Mouse (Mus musculus) heart, embryonic 14.5 days (tissue): ENCODE results near the gene Hilpda. TPM values are rescaled to one million over a fixed set of nuclear protein-coding genes. Genes with fewer than 3 reads are reported as not detected.
A peak's percentile ranks its signal among the peaks of the same experiment; 100 is the strongest.

Source experiments
- ATAC-seq: fragments of 200-750 bp; cut with Nextera tagmentation; 2 replicates; pipeline ENCODE4 v1.8.0; 2017; ENCODE audit warnings: low read depth, moderate TSS enrichment; ENCODE audit not compliant: insufficient number of reproducible peaks, insufficient read depth, low FRiP score
- H3K27ac ChIP-seq, 2 experiments: fragments of 200-500 bp in 1 of 2; fragments of 300-500 bp in 1 of 2; sonication (generic) in 1 of 2; replicated peaks in 1 of 2; 2 replicates each; pipeline ENCODE4 v1.5.1; 2012 to 2014; ENCODE audit warnings: low read depth in 2 of 2, low read length in 2 of 2, control low read depth in 1 of 2, mild to moderate bottlenecking in 1 of 2, mixed read lengths in 1 of 2; ENCODE audit not compliant: control insufficient read depth in 1 of 2, insufficient read depth in 1 of 2
- H3K27me3 ChIP-seq: fragments of 300-500 bp; sonication (generic); 2 replicates; pipeline ENCODE4 v1.6.1; 2014; ENCODE audit warnings: mild to moderate bottlenecking, low read length, control low read depth; ENCODE audit not compliant: control insufficient read depth, insufficient read depth
- H3K36me3 ChIP-seq: fragments of 300-500 bp; sonication (generic); 2 replicates; pipeline ENCODE4 v1.6.1; 2014; ENCODE audit warnings: mild to moderate bottlenecking, control low read depth, low read length, mixed read lengths; ENCODE audit not compliant: control insufficient read depth, insufficient read depth
- H3K4me1 ChIP-seq, 2 experiments: fragments of 200-500 bp in 1 of 2; fragments of 300-500 bp in 1 of 2; sonication (generic) in 1 of 2; 2 replicates each; pipeline ENCODE4 v1.6.1; 2012 to 2014; ENCODE audit warnings: low read length in 2 of 2, control low read depth in 1 of 2, mixed read lengths in 1 of 2; ENCODE audit not compliant: control insufficient read depth in 2 of 2, insufficient read depth in 2 of 2
- H3K4me2 ChIP-seq: fragments of 300-500 bp; sonication (generic); 2 replicates; pipeline ENCODE4 v1.6.1; 2014; ENCODE audit warnings: mild to moderate bottlenecking, low read length
- H3K4me3 ChIP-seq, 2 experiments: fragments of 200-500 bp in 1 of 2; fragments of 300-500 bp in 1 of 2; sonication (generic) in 1 of 2; 2 replicates each; pipeline ENCODE4 v1.5.1; 2012 to 2014; ENCODE audit warnings: low read length in 2 of 2, mild to moderate bottlenecking in 2 of 2, control low read depth in 1 of 2, low read depth in 1 of 2, moderate library complexity in 1 of 2; ENCODE audit not compliant: control insufficient read depth in 1 of 2, insufficient read depth in 1 of 2
- H3K9ac ChIP-seq: fragments of 300-500 bp; sonication (generic); 2 replicates; pipeline ENCODE4 v1.6.1; 2014; ENCODE audit warnings: mild to moderate bottlenecking, low read length
- H3K9me3 ChIP-seq: fragments of 300-500 bp; sonication (generic); 2 replicates; pipeline ENCODE4 v1.6.1; 2016; ENCODE audit warnings: low read length, control low read depth; ENCODE audit not compliant: control insufficient read depth
- WGBS: fragments of 180-500 bp; shearing (Covaris S2); extraction: QIAGEN DNeasy Blood & Tissue Kit; methylation state at CpG from one replicate; pipeline ENCODE4 v1.1.7; 2014; 5-methylcytosine and 5-hydroxymethylcytosine counted together
- polyA plus RNA-seq: library from polyadenylated mRNA; unstranded; fragments of >200 nt; fragmentation: Nextera tagmentation; extraction: Ambion mirVana; gene quantifications from 2 replicates; pipeline ENCODE4 v1.2.1, GENCODE M21; 2014

The Hilpda gene
- polyA plus RNA-seq, 1 experiment from 2014 or later: 28.2 TPM

GRCm38 (mm10) chr6:29278513-29279267 lies 6.4 kb downstream of the Hilpda start:
- 10% methylated on average over 8 of the region's 8 CpGs for WGBS
- Histone ChIP-seq H3K9ac (0 out of 2 replicates have a peak overlapping the region, but pooled peaks have one; percentile 30), H3K27ac (peak overlapping the region; percentile 68 to 84), H3K4me3 (no peak overlapping the region), H3K4me1 (peaks cover under 1 to 9% of the 10 kb centered on the region in 2 experiments; a peak in 2 of 4 replicates), H3K36me3 (peaks cover 17% of the 10 kb centered on the region), H3K27me3 (no peaks in the 10 kb centered on the region), H3K9me3 (no peaks in the 10 kb centered on the region), H3K4me2 (peak overlapping the region; percentile 24; the same call in 1 of the 2 replicates)
- peak; percentile 72 for ATAC-seq

DNA sequence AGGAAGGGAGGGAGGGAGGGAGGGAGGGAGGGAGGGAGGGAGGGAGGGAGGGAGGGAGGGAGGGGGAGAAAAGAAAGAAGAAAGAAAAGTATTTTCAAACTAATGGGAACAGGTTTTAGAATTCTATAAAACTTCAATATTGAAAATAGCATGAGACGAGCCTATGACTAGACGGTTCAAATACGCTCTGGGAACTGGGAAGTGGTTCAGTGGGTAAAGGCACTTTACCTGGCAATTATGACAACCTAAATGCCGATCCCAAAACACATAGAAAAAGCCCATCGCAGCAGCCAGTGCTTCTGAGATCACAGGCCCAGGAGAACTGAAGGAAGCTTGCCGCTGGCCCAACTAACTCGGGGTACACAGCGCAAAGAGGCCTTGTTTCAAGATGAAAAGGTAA lies 7.0 kb downstream of the Hilpda start, which contains the start of gene Fam71f2:
TSS of gene Fam71f2 (plus strand) at position 301 of the 400 bp plus-strand sequence.
- Histone ChIP-seq H3K9me3 (no peaks in the 10 kb centered on the region), H3K4me3 (no peak within 1 kb of the TSS), H3K27ac (peak within 1 kb of the TSS; percentile 68 to 84), H3K4me2 (peak within 1 kb of the TSS; percentile 24; the same call in 1 of the 2 replicates), H3K9ac (0 out of 2 replicates have a peak within 1 kb of the TSS, but pooled peaks have one; percentile 30), H3K36me3 (peaks cover 17% of the 10 kb centered on the region), H3K27me3 (no peaks in the 10 kb centered on the region), H3K4me1 (peaks cover 0 to 8% of the 10 kb centered on the region in 2 experiments; a peak in 1 of 4 replicates)
- 83% methylated on average over 8 of the region's 8 CpGs for WGBS
- no peak for ATAC-seq

DNA sequence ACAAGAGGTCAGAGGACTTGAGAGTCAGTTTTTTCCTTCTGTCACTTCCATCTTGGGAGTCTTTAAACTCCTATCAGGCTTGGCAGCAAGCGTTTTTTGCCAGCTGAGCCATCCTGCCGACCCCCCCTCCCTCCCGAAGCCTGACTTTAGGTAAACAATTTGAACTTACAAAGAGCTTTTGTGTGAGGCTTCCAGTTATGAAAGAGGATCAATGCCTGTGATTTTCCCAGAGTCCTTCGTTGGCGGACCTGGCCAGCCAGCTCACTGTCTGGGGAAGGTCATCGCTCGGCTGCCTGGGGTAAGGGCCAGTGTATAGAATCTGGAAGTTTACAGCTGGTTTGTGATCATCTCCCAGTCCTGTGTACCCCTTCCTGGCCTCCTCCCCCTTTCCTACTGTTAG lies 8.4 kb downstream of the Hilpda start:
- Histone ChIP-seq H3K4me2 (no peak overlapping the region), H3K4me3 (no peak overlapping the region), H3K4me1 (peaks cover 0 to 8% of the 10 kb centered on the region in 2 experiments; a peak in 1 of 4 replicates), H3K27me3 (no peaks in the 10 kb centered on the region), H3K27ac (no peak overlapping the region), H3K36me3 (peaks cover 4% of the 10 kb centered on the region), H3K9ac (no peak overlapping the region), H3K9me3 (no peaks in the 10 kb centered on the region)
- ATAC-seq: no peak
- WGBS: 58% methylated on average over 7 of the region's 7 CpGs

- Histone ChIP-seq H3K36me3 (no peaks in the 10 kb centered on the region), H3K27ac (no peak overlapping the region), H3K9me3 (no peaks in the 10 kb centered on the region), H3K4me2 (no peak overlapping the region), H3K4me3 (no peak overlapping the region), H3K27me3 (no peaks in the 10 kb centered on the region; the same call in 1 of the 2 replicates), H3K4me1 (no peaks in the 10 kb centered on the region), H3K9ac (no peak overlapping the region)
- no peak for ATAC-seq
- 74% methylated on average over 7 of the region's 7 CpGs for WGBS
Observed at GRCm38 (mm10) chr6:29286870-29287269, 14.6 kb downstream of the Hilpda start.

DNA sequence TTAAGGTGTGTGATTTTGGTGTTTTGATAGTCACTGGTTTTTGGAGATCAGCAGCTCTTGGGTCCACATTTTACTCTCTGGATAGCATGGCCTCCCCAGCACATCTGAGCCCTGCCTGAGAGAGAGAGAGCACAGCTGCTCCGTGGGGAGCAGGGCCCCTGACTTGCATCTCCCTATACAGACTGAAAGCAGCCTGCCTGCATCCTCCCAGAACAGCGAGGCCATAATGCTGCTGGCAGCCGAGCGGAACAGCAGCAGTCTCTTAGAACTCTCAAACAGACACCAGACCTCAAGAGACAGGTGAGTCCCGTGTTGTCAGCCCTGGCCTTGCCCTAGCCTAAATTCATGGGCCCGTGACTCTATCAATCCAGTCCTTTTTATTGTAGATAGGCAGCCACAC lies 15.2 kb downstream of the Hilpda start:
- H3K4me2 ChIP-seq: no peak overlapping the region
- WGBS: 52% methylated on average over 6 of the region's 6 CpGs

DNA sequence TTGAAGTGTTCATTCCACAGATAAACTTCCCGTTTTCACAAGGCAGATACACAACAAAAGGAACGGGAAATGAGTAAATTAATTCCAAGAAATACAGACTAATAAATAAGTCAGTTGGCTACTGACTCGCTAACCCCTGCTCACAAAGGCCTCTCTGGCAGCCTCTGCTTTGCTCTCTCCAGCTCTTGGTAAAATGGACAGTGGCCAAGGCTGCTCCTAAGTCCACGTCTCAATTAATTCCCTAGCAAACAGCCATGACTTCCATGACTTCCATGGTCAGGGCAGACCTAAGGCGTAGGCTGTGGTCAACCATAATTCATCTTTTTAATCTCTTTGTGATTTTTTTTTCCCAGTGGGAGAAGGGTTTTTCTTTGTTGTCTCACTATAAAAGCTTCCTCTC lies 15.7 kb downstream of the Hilpda start:
- 68% methylated on average over 5 of the region's 5 CpGs for WGBS
- Histone ChIP-seq H3K4me3 (no peak overlapping the region), H3K4me2 (no peak overlapping the region), H3K4me1 (no peaks in the 10 kb centered on the region), H3K9ac (no peak overlapping the region), H3K9me3 (no peaks in the 10 kb centered on the region), H3K27ac (no peak overlapping the region), H3K27me3 (no peaks in the 10 kb centered on the region; the same call in 1 of the 2 replicates), H3K36me3 (no peaks in the 10 kb centered on the region)
- no peak for ATAC-seq

More for the DNA sequence above, 15.2 kb downstream of the Hilpda start:
- Histone ChIP-seq H3K27ac (no peak overlapping the region), H3K9ac (no peak overlapping the region), H3K36me3 (no peaks in the 10 kb centered on the region), H3K27me3 (no peaks in the 10 kb centered on the region; the same call in 1 of the 2 replicates), H3K9me3 (no peaks in the 10 kb centered on the region), H3K4me3 (no peak overlapping the region), H3K4me1 (no peaks in the 10 kb centered on the region)
- ATAC-seq: no peak

- WGBS: 59% methylated on average over 6 of the region's 6 CpGs
Observed at GRCm38 (mm10) chr6:29288651-29289050, 16.4 kb downstream of the Hilpda start.

More at GRCm38 (mm10) chr6:29288651-29289050, 16.4 kb downstream of the Hilpda start:
- Histone ChIP-seq H3K4me3 (no peak overlapping the region), H3K36me3 (no peaks in the 10 kb centered on the region), H3K9me3 (no peaks in the 10 kb centered on the region), H3K27ac (no peak overlapping the region), H3K9ac (no peak overlapping the region), H3K4me1 (no peaks in the 10 kb centered on the region), H3K4me2 (no peak overlapping the region), H3K27me3 (no peaks in the 10 kb centered on the region; the same call in 1 of the 2 replicates)
- no peak for ATAC-seq
